Mouse (Mus musculus): Measurements from ENCODE around the gene Spc24.
"Not testable (repeated sequence)": the region's sequence is repeated elsewhere in the genome, so short reads cannot be mapped to it uniquely, and the experiment has no call there.

Spc24 gene

GRCm38 (mm10) chr9:21760155-21761088, at the start of gene Spc24:
Gene Spc24, minus strand, starts transcription at chr9:21760303.
- in situ Hi-C loops (cut with MboI; ENCODE audit: low sequenced_read_pairs): no loop called here

DNA sequence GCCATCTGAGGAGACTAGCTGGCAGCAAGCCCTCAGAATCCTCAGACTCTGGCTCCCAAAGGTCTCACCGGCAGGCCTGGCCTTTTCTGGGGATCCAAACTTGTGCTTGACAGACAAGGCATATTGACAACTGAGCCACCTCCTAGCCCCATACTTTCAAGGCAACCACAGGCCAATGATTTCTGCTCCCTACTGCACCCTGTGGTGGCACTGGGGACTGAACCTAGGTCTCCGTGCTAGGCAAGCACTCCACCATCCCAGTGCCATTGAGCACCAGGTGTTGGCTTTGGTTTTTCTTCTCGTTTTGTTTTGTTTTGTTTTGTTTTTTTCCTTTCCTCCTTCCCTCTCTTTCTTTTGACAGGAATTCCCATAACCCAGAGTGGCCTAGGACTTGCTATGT, 48.5 kb upstream of the Spc24 start:
- in situ Hi-C loops (cut with MboI; ENCODE audit: low sequenced_read_pairs): no loop called here

- in situ Hi-C loops (cut with MboI; ENCODE audit: low sequenced_read_pairs): no loop called here
Observed at GRCm38 (mm10) chr9:21806976-21807375, 46.9 kb upstream of the Spc24 start.

- in situ Hi-C loops (cut with MboI; ENCODE audit: low sequenced_read_pairs): no loop called here
Observed at GRCm38 (mm10) chr9:21806363-21806762, 46.3 kb upstream of the Spc24 start.

GRCm38 (mm10) chr9:21803986-21804644, 44.0 kb upstream of the Spc24 start:
- in situ Hi-C loops (cut with MboI; ENCODE audit: low sequenced_read_pairs): no loop called here

DNA sequence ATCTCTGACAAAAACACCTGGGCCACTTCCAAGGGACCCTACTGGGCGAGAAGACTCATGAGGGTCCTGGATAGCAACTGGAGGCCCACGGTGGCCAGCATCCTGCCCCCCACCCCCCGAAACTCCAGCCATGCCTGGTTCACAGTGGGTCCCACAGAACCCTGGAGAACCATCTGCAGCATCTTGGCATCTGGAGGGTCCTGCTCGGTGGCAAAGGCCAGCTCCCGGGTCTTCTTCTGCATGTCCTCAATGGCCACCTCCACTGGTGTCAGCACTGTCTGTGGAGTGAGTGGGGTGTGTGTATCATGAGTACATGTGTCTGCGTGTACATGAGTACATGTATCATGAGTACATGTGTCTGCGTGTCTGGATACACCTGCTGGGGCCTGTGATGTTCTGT, 41.5 kb upstream of the Spc24 start:
- in situ Hi-C loops (cut with MboI; ENCODE audit: low sequenced_read_pairs): no loop called here

- in situ Hi-C loops (cut with MboI; ENCODE audit: low sequenced_read_pairs): no loop called here
Observed at GRCm38 (mm10) chr9:21801121-21801520, 41.0 kb upstream of the Spc24 start.

- in situ Hi-C loops (cut with MboI; ENCODE audit: low sequenced_read_pairs): no loop called here
Observed at GRCm38 (mm10) chr9:21799010-21799350, 38.9 kb upstream of the Spc24 start.

GRCm38 (mm10) chr9:21798345-21799009, 38.4 kb upstream of the Spc24 start, which contains the start of gene Kank2:
Gene Kank2, minus strand, starts transcription at chr9:21798744.
- in situ Hi-C loops (cut with MboI; ENCODE audit: low sequenced_read_pairs): no loop called here

GRCm38 (mm10) chr9:21797921-21798344, 37.8 kb upstream of the Spc24 start:
- in situ Hi-C loops (cut with MboI; ENCODE audit: low sequenced_read_pairs): no loop called here

- in situ Hi-C loops (cut with MboI; ENCODE audit: low sequenced_read_pairs): no loop called here
Observed at GRCm38 (mm10) chr9:21796919-21797318, 36.8 kb upstream of the Spc24 start.

DNA sequence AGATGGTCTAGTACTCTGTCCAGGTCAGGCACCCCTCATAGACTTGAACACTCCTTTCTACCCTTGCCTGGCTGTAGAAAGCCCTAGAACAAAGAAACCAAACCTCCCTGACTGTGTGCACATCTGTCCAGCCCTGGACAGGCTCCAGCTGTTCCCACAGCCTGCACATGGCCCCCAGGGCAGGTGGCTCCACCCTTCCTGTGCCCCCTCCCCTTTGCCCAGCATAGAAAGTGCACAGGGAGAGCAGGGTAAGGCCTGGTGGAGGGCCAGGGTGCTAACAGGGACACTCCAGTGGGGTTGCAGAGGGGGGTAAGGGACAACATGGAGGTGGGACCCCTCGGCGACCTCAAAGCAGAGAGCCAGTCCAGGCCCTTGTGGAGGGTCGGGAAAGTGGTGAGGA, 36.2 kb upstream of the Spc24 start:
- in situ Hi-C loops (cut with MboI; ENCODE audit: low sequenced_read_pairs): no loop called here

- in situ Hi-C loops (cut with MboI; ENCODE audit: low sequenced_read_pairs): no loop called here
Observed at GRCm38 (mm10) chr9:21795579-21795978, 35.5 kb upstream of the Spc24 start.

DNA sequence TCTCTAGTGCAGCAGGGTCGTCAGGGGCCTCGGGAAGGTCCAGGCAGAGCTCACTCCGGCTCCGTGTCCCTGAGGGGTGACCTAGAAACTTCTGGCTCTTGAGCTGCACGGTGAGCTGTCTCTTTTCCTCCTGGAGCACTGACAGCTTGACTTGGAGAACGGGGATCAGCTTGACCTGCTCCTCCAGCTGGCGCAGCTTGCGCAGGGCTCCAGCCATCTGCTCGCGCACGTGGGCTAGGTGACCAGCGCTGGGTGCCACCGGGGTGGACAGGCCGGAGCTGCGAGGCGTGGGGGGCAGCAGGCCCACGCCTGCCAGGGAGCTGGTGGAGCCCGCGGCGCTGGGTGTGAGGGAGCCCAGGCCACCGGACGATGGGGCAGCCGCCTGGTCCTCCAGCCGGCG, 34.8 kb upstream of the Spc24 start:
- in situ Hi-C loops (cut with MboI; ENCODE audit: low sequenced_read_pairs): no loop called here

- in situ Hi-C loops (cut with MboI; ENCODE audit: low sequenced_read_pairs): no loop called here
Observed at GRCm38 (mm10) chr9:21794344-21794834, 34.3 kb upstream of the Spc24 start.

DNA sequence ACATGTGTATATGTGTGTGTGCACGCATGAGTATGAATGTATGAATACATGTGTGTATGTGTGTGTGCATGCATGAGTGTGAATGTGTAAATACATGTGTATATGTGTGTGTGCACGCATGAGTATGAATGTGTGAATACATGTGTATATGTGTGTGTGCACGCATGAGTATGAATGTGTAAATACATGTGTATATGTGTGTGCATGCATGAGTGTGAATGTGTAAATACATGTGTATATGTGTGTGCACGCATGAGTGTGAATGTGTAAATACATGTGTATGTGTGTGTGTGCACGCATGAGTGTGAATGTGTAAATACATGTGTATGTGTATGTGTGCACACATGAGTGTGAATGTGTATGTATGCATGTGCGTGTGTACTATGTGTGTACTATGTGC, 33.4 kb upstream of the Spc24 start:
- in situ Hi-C loops (cut with MboI; ENCODE audit: low sequenced_read_pairs): not testable (repeated sequence)

- in situ Hi-C loops (cut with MboI; ENCODE audit: low sequenced_read_pairs): no loop called here
Observed at GRCm38 (mm10) chr9:21792644-21793043, 32.5 kb upstream of the Spc24 start.

- in situ Hi-C loops (cut with MboI; ENCODE audit: low sequenced_read_pairs): no loop called here
Observed at GRCm38 (mm10) chr9:21791861-21792260, 31.8 kb upstream of the Spc24 start.

GRCm38 (mm10) chr9:21788234-21788633, 28.1 kb upstream of the Spc24 start:
- in situ Hi-C loops (cut with MboI; ENCODE audit: low sequenced_read_pairs): no loop called here

- in situ Hi-C loops (cut with MboI; ENCODE audit: low sequenced_read_pairs): no loop called here
Observed at GRCm38 (mm10) chr9:21787654-21788053, 27.6 kb upstream of the Spc24 start.

GRCm38 (mm10) chr9:21786906-21787305, 26.8 kb upstream of the Spc24 start:
- in situ Hi-C loops (cut with MboI; ENCODE audit: low sequenced_read_pairs): no loop called here
